Mouse (Mus musculus): ENCODE data around the gene Olfr282.

- TF ChIP-seq CTCF (IDR thresholded peaks at IDR 0.05; ENCODE audit: low read depth): no peak
- TF ChIP-seq EP300 (IDR thresholded peaks at IDR 0.05; ENCODE audit: low read depth): no peak
Observed at GRCm38 (mm10) chr15:98402356-98402755, 28.7 kb upstream of the Olfr282 start.

Data from liver, embryonic 14.5 days (tissue).